Mouse (Mus musculus) liver, embryonic 14.5 days (tissue): Measurements from ENCODE around the gene Cacna1d.

ENCODE experiments used
- CTCF ChIP-seq: IDR thresholded peaks from 2 replicates; pipeline ENCODE4 v1.5.1; 2016; ENCODE audit warnings: antibody characterized with exemption, low read depth, control low read depth
- EP300 ChIP-seq: IDR thresholded peaks from 2 replicates; pipeline ENCODE4 v1.6.1; 2016; ENCODE audit warnings: antibody characterized with exemption, low read depth

- no peak for TF ChIP-seq CTCF
- TF ChIP-seq EP300: no peak
Measured at GRCm38 (mm10) chr14:30353291-30354126, 137.7 kb downstream of the Cacna1d start.
